Mouse (Mus musculus) gastrocnemius, adult 2 months (tissue): ENCODE measurements around the gene Dbh. TPM values are rescaled to one million over a fixed set of nuclear protein-coding genes. Genes with fewer than 3 reads are reported as not detected.

Experiments
- DNase-seq: peaks from one replicate; pipeline ENCODE4 v3.0.0; 2022
- H3K27ac ChIP-seq: fragments of 200-600 bp; 2 replicates; pipeline ENCODE4 v1.8.1; 2022; ENCODE audit warnings: mild to moderate bottlenecking
- H3K4me3 ChIP-seq: fragments of 200-600 bp; 2 replicates; pipeline ENCODE4 v1.8.1; 2022; ENCODE audit warnings: mild to moderate bottlenecking, moderate library complexity
- CTCF ChIP-seq: fragments of 200-600 bp; IDR thresholded peaks from 2 replicates; pipeline ENCODE4 v1.8.1; 2022; ENCODE audit warnings: antibody characterized with exemption, mild to moderate bottlenecking, moderate library complexity
- intact Hi-C: fragments of 180-260 bp; cut with DNase I; formaldehyde crosslinking; loops from one replicate; pipeline ENCODE4 v1.15.1; 2025
- long read RNA-seq, 2 experiments: library from polyadenylated mRNA; stranded (forward); transcript quantifications; one replicate each; pipeline ENCODE4 v2.0.0; 2021
- total RNA-seq, 2 experiments: library from RNA; stranded (reverse); gene quantifications; 2 replicates each; pipeline ENCODE4 v1.2.3; 2021

Gene Dbh
- total RNA-seq, result not detected
- long read RNA-seq, experiment 1, result 0 reads
- long read RNA-seq, experiment 2, result 0 reads

- TF ChIP-seq CTCF, result no peak
- Histone ChIP-seq H3K4me3 (no peak within 1 kb of the TSS), H3K27ac (no peak within 1 kb of the TSS)
- intact Hi-C loops, result no loop called here
- DNase-seq, result no peak
Measured at GRCm38 (mm10) chr2:27164796-27165590, at the start of gene Dbh. Gene Dbh (plus strand): TSS chr2:27165233.

DNA sequence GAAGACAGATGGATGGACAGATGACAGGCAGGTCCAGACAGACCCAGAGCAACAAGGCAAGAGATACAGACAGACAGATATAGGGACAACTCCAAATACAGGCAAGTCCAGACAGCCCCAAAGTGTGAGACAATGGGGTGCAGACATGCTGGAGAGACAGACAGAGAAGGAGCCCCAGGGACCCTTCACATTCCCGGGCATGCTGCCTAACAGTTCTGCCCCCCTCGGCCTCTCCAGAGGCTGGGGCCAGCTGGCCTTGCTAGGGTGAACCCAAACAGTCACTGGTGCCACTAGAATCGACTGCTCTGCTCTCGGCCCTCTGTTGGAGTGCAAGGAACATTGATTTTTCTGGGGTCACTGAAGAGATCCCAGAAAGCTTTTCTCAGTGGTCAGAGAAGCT lies 46.6 kb upstream of the Dbh start:
- no peak for DNase-seq
- intact Hi-C loops, result no loop called here
- H3K4me3 ChIP-seq, result no peak overlapping the region
- H3K27ac ChIP-seq, result no peak overlapping the region
- no peak for TF ChIP-seq CTCF

GRCm38 (mm10) chr2:27119766-27120165 lies 45.3 kb upstream of the Dbh start:
- no peak for TF ChIP-seq CTCF
- DNase-seq, result no peak
- Histone ChIP-seq H3K4me3 (no peak overlapping the region), H3K27ac (0 out of 2 replicates have a peak overlapping the region, but pooled peaks have one; percentile 3)
- intact Hi-C loops, result loop anchor here (2.0 to 5.0 kb wide), 2 partner anchors 45 to 77 kb away; no protein-coding TSS in a partner anchor

GRCm38 (mm10) chr2:27120241-27120641 lies 44.8 kb upstream of the Dbh start:
- DNase-seq, result peak; percentile 84
- peak overlapping the region; percentile 35 for H3K27ac ChIP-seq
- intact Hi-C loops, result loop anchor here (2.0 to 5.0 kb wide), 2 partner anchors 45 to 78 kb away; no protein-coding TSS in a partner anchor
- no peak overlapping the region for H3K4me3 ChIP-seq
- TF ChIP-seq CTCF, result no peak

- intact Hi-C loops, result loop anchor here (2.0 to 5.0 kb wide), 2 partner anchors 47 to 79 kb away; no protein-coding TSS in a partner anchor
- H3K4me3 ChIP-seq, result no peak overlapping the region
- DNase-seq, result no peak
- H3K27ac ChIP-seq, result no peak overlapping the region
- TF ChIP-seq CTCF, result no peak
Measured at GRCm38 (mm10) chr2:27121626-27122355, 43.2 kb upstream of the Dbh start.

DNA sequence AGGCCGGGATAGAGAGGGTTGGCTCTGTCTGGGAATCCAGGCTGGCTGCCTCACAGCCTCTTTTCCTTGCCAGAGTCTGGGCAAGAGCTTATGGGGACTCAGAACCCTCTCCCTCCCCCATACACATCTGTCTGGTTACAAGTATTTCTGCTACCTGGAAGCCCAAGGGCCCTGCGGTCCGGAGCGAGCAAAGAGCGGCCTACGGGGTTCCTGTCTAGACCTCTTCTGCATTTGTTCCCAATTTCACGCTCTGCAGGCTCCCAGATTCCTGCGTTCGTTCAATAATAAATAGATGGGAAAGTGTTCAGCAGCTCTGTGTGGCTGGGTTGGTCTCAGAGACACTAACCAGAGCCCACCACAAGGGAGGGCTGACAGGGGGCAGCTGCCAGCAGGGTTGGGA lies 42.5 kb upstream of the Dbh start:
- no peak for TF ChIP-seq CTCF
- intact Hi-C loops, result loop anchor here (5.0 kb wide), 1 partner anchor 80 kb away; no protein-coding TSS in a partner anchor
- DNase-seq, result no peak
- H3K4me3 ChIP-seq, result no peak overlapping the region
- no peak overlapping the region for H3K27ac ChIP-seq

- H3K27ac ChIP-seq, result no peak overlapping the region
- intact Hi-C loops, result loop anchor here (5.0 kb wide), 1 partner anchor 81 kb away; no protein-coding TSS in a partner anchor
- no peak for TF ChIP-seq CTCF
- no peak for DNase-seq
- H3K4me3 ChIP-seq, result no peak overlapping the region
Measured at GRCm38 (mm10) chr2:27123121-27123520, 41.9 kb upstream of the Dbh start.

GRCm38 (mm10) chr2:27125979-27126378 lies 39.1 kb upstream of the Dbh start:
- H3K4me3 ChIP-seq, result no peak overlapping the region
- intact Hi-C loops, result loop anchor here (1.0 to 5.0 kb wide), 2 partner anchors 51 to 109 kb away; no protein-coding TSS in a partner anchor
- H3K27ac ChIP-seq, result no peak overlapping the region
- peak; percentile 71 for DNase-seq
- TF ChIP-seq CTCF, result peak; percentile 83

DNA sequence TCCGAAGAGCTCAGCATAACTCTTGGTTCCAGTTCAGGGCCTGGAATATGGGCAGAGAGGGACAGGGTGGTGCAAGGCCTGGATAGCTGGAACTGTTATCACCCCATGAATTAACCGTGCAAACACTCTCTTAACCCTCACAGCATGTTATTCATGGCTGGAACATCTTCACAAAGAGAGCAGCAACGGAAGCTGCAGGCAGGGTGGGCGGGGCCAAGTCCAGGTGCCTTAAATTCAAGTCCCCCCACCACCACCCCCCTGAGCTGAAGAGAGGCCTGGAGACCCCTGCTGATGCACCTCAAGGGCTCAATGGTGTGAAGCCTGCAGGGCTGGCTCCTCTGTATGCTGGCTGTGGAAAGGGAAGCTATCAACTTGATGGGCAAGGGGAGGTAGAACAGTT lies 38.5 kb upstream of the Dbh start:
- no peak for TF ChIP-seq CTCF
- intact Hi-C loops, result loop anchor here (1.0 to 5.0 kb wide), 2 partner anchors 51 to 109 kb away; no protein-coding TSS in a partner anchor

GRCm38 (mm10) chr2:27128990-27129389 lies 36.0 kb upstream of the Dbh start:
- H3K4me3 ChIP-seq, result no peak overlapping the region
- intact Hi-C loops, result loop anchor here (5.0 kb wide), 1 partner anchor 48 kb away; no protein-coding TSS in a partner anchor
- no peak overlapping the region for H3K27ac ChIP-seq
- DNase-seq, result no peak
- no peak for TF ChIP-seq CTCF

More for the DNA sequence above, 38.5 kb upstream of the Dbh start:
- H3K4me3 ChIP-seq, result no peak overlapping the region
- H3K27ac ChIP-seq, result no peak overlapping the region
- DNase-seq, result no peak

GRCm38 (mm10) chr2:27135935-27136334 lies 29.1 kb upstream of the Dbh start:
- intact Hi-C loops, result no loop called here
- no peak overlapping the region for H3K27ac ChIP-seq
- H3K4me3 ChIP-seq, result no peak overlapping the region
- DNase-seq, result no peak
- TF ChIP-seq CTCF, result no peak

DNA sequence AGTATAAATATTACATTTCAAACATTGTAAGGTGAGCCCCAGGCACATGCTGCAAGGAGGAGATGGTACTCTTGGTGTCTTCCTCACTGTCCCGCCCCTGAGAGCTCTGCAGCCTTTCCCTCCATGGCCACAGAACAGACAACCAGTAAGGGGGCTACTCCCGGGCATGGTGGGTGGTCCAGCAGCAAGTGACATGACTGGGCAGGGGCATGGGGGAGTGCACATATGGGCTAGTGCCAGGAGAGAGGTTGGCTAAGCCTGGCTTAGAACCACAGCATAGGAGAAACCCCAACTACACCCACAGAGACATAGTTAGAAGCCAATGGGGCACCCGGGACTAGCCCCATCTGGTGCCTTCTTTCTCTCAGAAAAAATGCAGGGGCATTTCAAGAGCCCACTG lies 28.7 kb upstream of the Dbh start:
- Histone ChIP-seq H3K27ac (no peak overlapping the region), H3K4me3 (no peak overlapping the region)
- no peak for DNase-seq
- no peak for TF ChIP-seq CTCF
- intact Hi-C loops, result no loop called here

DNA sequence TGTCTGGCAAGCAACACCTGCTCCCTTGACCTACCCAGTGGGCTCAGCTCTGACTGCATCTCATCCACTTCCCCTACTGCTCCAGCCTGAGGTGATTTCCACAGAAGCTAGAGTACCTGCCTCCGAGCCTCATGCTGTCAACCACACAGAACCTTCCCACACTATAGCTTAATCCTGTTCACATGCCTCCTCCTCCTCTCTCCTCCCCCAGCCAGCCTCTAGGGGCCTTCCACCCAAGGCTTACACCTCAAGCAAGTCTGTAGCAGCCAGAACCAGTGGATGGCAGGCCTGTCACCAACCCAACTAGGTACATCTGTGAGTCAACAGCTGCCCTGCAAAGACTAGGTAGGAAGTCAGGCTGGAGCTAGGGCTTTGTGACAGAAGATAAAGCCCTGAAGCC lies 28.2 kb upstream of the Dbh start:
- no peak for TF ChIP-seq CTCF
- DNase-seq, result no peak
- H3K4me3 ChIP-seq, result no peak overlapping the region
- intact Hi-C loops, result no loop called here
- H3K27ac ChIP-seq, result no peak overlapping the region
